Mouse (Mus musculus) hindbrain, embryonic 15.5 days (tissue): ENCODE results near the gene Ak8. TPM values are rescaled to one million over a fixed set of nuclear protein-coding genes. Genes with fewer than 3 reads are reported as not detected.
A peak's percentile ranks its signal among the peaks of the same experiment; 100 is the strongest.

Experiments used
- ATAC-seq: fragments of 200-750 bp; cut with Nextera tagmentation; 2 replicates; pipeline ENCODE4 v1.8.0; 2017; ENCODE audit warnings: low read depth, moderate number of reproducible peaks, moderate TSS enrichment; ENCODE audit not compliant: low FRiP score
- H3K27ac ChIP-seq: fragments of 300-500 bp; sonication (generic); replicated peaks from 2 replicates; pipeline ENCODE4 v1.5.1; 2015; ENCODE audit warnings: mild to moderate bottlenecking, inconsistent platforms
- H3K27me3 ChIP-seq: fragments of 300-500 bp; sonication (generic); 2 replicates; pipeline ENCODE4 v1.6.1; 2015; ENCODE audit warnings: control low read depth, inconsistent platforms
- H3K36me3 ChIP-seq: fragments of 300-500 bp; sonication (generic); 2 replicates; pipeline ENCODE4 v1.6.1; 2015; ENCODE audit warnings: control low read depth, inconsistent platforms
- H3K4me1 ChIP-seq: fragments of 300-500 bp; sonication (generic); replicated peaks from 2 replicates; pipeline ENCODE4 v1.6.1; 2015; ENCODE audit warnings: control low read depth, inconsistent platforms
- H3K4me2 ChIP-seq: fragments of 300-500 bp; sonication (generic); 2 replicates; pipeline ENCODE4 v1.6.1; 2015; ENCODE audit warnings: moderate library complexity, mild to moderate bottlenecking, inconsistent platforms
- H3K4me3 ChIP-seq: fragments of 300-500 bp; sonication (generic); 2 replicates; pipeline ENCODE4 v1.5.1; 2015; ENCODE audit warnings: mild to moderate bottlenecking, inconsistent platforms
- H3K9ac ChIP-seq: fragments of 300-500 bp; sonication (generic); 2 replicates; pipeline ENCODE4 v1.6.1; 2015; ENCODE audit warnings: inconsistent platforms
- H3K9me3 ChIP-seq: fragments of 300-500 bp; sonication (generic); 2 replicates; pipeline ENCODE4 v1.6.1; 2016; ENCODE audit warnings: control low read depth, inconsistent platforms
- WGBS: fragments of 180-500 bp; shearing (Covaris S2); methylation state at CpG from one replicate; pipeline ENCODE4 v1.1.7; 2015; 5-methylcytosine and 5-hydroxymethylcytosine counted together
- polyA plus RNA-seq: library from polyadenylated mRNA; unstranded; fragments of >200 nt; fragmentation: Nextera tagmentation; extraction: Ambion mirVana; gene quantifications from 2 replicates; pipeline ENCODE4 v1.2.1, GENCODE M21; 2015

Ak8 gene
- polyA plus RNA-seq, 1 experiment from 2014 or later, result 1.9 TPM

DNA sequence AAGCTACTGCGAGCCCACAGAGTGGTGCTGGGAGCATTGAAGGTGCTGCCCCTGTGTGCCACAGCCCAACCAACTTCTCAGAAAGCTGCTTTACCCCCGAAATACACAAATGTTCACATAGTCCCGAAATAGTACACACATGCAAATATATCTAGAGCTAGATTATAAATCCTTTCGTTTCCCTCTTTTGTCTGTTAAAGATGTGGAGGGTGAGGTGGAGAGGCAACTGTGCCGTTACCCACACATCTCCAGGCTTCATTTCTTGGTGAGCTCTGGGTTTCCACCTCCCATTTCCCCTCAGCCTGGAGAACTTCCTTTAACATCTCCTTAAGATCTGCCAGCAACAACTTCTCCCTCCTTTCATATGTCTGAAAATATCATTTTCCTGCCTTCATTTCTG is 40.2 kb downstream of the Ak8 start:
- H3K36me3 ChIP-seq, result no peaks in the 10 kb centered on the region
- H3K4me3 ChIP-seq, result no peak overlapping the region
- no peak overlapping the region for H3K4me2 ChIP-seq
- H3K27me3 ChIP-seq, result no peaks in the 10 kb centered on the region
- no peak overlapping the region for H3K9ac ChIP-seq
- H3K27ac ChIP-seq, result no peak overlapping the region
- H3K4me1 ChIP-seq, result no peaks in the 10 kb centered on the region
- H3K9me3 ChIP-seq, result no peaks in the 10 kb centered on the region
- no peak for ATAC-seq
- WGBS, result 87% methylated on average over 5 of the region's 5 CpGs

DNA sequence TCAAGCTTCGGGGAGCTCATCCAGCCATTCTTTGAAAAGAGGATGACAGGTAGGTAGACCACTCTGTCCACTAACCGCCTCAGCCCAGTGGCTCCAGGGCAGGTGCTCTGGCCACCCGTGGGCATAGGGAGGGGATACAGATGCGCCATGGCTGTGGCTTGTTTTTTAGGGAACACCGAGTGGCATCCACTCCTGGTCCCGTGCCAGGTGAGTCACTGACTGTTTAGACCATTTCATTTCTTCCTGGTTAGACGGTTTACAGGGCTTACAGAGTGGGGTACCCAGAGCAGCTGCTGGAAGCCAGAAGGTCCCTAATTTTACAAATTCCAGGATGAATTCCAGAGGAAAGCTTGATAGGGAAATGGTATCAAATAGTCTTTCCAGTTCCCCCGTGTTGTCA is 42.7 kb downstream of the Ak8 start:
- WGBS, result 79% methylated on average over 8 of the region's 8 CpGs
- Histone ChIP-seq H3K9ac (no peak overlapping the region), H3K27ac (no peak overlapping the region)

DNA sequence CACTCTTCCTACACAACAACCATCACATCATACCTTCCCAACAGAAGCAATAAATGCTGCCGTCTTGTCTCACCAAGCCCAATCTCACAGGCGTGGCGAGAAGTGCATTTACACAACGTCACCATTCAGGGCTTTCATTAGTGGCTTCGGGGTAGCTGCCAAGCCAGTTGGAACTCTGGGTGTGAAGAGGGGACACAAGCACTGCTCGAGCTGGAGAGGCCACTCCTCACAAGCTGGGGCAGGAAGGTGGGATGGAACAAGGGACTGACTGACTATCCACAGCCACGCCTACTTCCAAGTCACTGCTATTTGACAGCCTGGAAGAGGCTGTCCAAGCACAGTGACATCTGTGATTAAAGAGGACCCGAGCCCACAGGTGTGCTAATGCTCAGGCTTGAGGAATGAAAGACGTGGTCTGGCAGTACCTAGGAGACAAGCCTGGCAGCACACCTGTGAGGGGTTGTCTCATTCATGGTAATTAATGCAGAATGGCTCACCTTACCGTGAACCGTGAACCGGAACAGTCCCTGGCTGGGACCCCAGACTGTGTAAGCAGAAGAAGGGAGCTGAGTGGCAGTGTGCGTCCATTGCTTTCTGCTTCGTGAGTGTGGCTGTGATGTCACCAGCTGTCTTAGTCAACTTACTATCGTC is 46.8 kb downstream of the Ak8 start:
- Histone ChIP-seq H3K9ac (no peak overlapping the region), H3K27ac (no peak overlapping the region), H3K4me2 (no peak overlapping the region), H3K27me3 (peaks cover 17% of the 10 kb centered on the region; the same call in 1 of the 2 replicates), H3K4me3 (no peak overlapping the region), H3K9me3 (no peaks in the 10 kb centered on the region), H3K4me1 (peaks cover 14% of the 10 kb centered on the region), H3K36me3 (no peaks in the 10 kb centered on the region)
- 81% methylated on average over 15 of the region's 15 CpGs for WGBS
- no peak for ATAC-seq

More for the DNA sequence above, 42.7 kb downstream of the Ak8 start:
- Histone ChIP-seq H3K27me3 (no peaks in the 10 kb centered on the region), H3K4me3 (no peak overlapping the region), H3K36me3 (no peaks in the 10 kb centered on the region), H3K4me2 (no peak overlapping the region), H3K9me3 (no peaks in the 10 kb centered on the region), H3K4me1 (no peaks in the 10 kb centered on the region)
- ATAC-seq, result no peak

DNA sequence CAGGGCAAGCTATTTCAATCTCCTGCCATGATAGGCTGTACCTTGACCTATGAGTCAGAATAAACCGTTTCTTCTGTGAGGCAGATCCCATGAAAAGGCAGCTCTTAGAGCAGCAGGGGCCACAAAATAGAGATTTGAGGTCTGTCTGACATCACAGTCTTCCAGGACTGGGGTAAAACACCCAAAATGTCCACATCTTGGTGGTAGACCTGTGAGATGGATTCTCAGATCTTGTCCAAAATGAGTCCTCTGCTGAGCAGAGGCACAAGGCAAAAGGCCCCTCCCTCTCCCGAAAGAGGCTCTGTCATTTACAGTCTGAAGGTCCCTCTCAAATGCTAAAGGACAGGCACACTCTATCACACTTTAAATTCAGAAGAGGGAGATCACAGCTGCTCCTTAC is 47.7 kb downstream of the Ak8 start:
- Histone ChIP-seq H3K9me3 (no peaks in the 10 kb centered on the region), H3K4me2 (no peak overlapping the region), H3K4me1 (peaks cover 23% of the 10 kb centered on the region), H3K27ac (no peak overlapping the region), H3K9ac (no peak overlapping the region), H3K27me3 (peaks cover 20% of the 10 kb centered on the region; the same call in 1 of the 2 replicates), H3K36me3 (no peaks in the 10 kb centered on the region), H3K4me3 (no peak overlapping the region)
- WGBS, result 93% methylated on average over 2 of the region's 2 CpGs
- no peak for ATAC-seq

DNA sequence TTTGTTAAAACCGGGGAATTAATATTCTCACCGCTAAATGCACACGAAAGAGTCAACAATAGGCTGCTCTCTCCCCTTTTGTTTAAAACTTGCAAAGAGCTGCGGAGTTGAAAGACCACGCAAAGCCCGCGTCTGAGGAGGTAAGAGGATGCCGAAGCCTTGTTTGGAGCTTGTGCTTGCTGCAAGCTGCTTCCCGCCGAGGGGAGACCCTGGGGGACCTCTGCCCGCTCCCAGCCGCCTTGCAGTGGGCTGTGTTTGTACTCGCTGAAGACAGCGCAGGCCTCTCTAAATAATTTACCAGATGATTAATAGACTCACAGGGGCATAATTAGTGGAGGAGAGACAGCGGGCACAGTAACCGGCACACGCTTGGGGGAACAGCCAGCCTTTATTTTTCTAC is 51.2 kb downstream of the Ak8 start:
- Histone ChIP-seq H3K4me3 (peak overlapping the region; percentile 31), H3K36me3 (no peaks in the 10 kb centered on the region), H3K4me2 (peak overlapping the region; percentile 70), H3K9me3 (no peaks in the 10 kb centered on the region), H3K9ac (peak overlapping the region; percentile 18; the same call in 1 of the 2 replicates), H3K27ac (no peak overlapping the region), H3K4me1 (peaks cover 35% of the 10 kb centered on the region), H3K27me3 (peaks cover 42% of the 10 kb centered on the region; the same call in 1 of the 2 replicates)
- no peak for ATAC-seq
- 1% methylated on average over 17 of the region's 17 CpGs for WGBS

DNA sequence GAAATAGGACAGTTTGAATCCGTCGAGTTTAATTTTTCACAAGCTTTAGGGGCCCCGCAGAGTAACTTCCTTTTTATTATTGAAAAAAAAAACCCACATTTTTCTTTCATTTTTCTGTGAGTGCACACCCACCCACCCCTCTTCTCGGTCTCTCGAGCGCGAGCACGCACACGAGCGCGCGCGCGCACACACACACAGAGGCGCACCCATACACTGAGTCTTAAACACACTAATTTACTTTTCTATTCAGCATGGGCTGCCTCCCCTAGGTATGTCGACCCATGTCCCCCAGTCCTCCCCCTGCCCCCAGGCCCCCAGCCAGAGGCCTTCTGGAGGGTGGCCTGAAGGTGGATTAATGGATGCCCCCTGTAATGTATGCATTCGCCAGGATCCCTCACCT is 51.7 kb downstream of the Ak8 start:
- H3K4me3 ChIP-seq, result peak overlapping the region; percentile 31
- WGBS, result 7% methylated on average over 17 of the region's 17 CpGs
- no peak overlapping the region for H3K27ac ChIP-seq
- H3K9me3 ChIP-seq, result no peaks in the 10 kb centered on the region
- H3K27me3 ChIP-seq, result peaks cover 42% of the 10 kb centered on the region; the same call in 1 of the 2 replicates
- H3K36me3 ChIP-seq, result no peaks in the 10 kb centered on the region
- ATAC-seq, result no peak
- H3K4me1 ChIP-seq, result peaks cover 35% of the 10 kb centered on the region
- H3K9ac ChIP-seq, result peak overlapping the region; percentile 18; the same call in 1 of the 2 replicates
- peak overlapping the region; percentile 70 for H3K4me2 ChIP-seq

DNA sequence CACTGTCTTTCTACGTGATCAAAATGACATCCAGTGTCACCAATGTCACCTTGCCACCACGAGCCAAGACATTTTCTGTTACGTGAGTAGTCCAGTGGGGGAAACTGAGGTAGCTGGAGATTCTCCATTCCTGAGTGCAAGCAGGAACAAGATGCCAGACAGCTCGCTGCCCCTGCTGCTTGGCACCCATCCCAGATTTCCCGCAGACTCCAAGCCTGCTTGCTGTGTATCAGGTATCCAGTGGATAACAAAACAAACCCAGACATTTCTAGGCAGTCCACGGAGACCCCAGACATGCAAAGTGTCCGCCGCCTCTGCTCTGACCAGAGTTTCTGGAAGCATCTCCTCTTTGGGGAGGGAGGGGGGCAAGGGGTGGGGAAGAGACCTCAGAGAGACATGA is 52.4 kb downstream of the Ak8 start:
- no peak for ATAC-seq
- peaks cover 42% of the 10 kb centered on the region; the same call in 1 of the 2 replicates for H3K27me3 ChIP-seq
- no peak overlapping the region for H3K27ac ChIP-seq
- no peak overlapping the region for H3K4me2 ChIP-seq
- H3K4me1 ChIP-seq, result peaks cover 35% of the 10 kb centered on the region
- H3K9ac ChIP-seq, result no peak overlapping the region
- H3K4me3 ChIP-seq, result no peak overlapping the region
- WGBS, result 37% methylated on average over 8 of the region's 8 CpGs
- no peaks in the 10 kb centered on the region for H3K36me3 ChIP-seq
- no peaks in the 10 kb centered on the region for H3K9me3 ChIP-seq

DNA sequence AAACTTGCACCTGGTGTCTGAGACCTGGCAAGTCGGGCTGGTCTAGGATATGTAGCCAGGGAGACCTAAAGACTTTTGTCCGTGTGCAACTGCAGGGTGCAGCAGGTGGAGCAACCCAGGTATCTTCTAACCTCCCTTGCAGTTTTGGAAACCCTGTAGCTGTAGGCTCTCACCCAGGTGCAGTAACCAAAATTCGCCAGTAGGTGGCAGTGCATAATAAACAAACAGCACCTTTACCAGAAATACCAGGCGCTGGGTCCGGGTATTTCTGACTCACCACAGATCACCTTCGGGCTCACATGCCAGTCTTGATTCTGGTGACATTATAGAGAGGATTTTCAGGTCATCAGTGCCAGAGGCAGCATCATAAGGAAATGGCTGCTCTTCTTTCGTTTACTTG is 55.5 kb downstream of the Ak8 start:
- WGBS, result 3% methylated on average over 7 of the region's 7 CpGs
- Histone ChIP-seq H3K4me2 (no peak overlapping the region), H3K36me3 (no peaks in the 10 kb centered on the region), H3K9me3 (no peaks in the 10 kb centered on the region), H3K4me3 (no peak overlapping the region), H3K9ac (no peak overlapping the region), H3K27me3 (peaks cover 26% of the 10 kb centered on the region; the same call in 1 of the 2 replicates), H3K27ac (no peak overlapping the region), H3K4me1 (peaks cover 35% of the 10 kb centered on the region)
- ATAC-seq, result no peak

DNA sequence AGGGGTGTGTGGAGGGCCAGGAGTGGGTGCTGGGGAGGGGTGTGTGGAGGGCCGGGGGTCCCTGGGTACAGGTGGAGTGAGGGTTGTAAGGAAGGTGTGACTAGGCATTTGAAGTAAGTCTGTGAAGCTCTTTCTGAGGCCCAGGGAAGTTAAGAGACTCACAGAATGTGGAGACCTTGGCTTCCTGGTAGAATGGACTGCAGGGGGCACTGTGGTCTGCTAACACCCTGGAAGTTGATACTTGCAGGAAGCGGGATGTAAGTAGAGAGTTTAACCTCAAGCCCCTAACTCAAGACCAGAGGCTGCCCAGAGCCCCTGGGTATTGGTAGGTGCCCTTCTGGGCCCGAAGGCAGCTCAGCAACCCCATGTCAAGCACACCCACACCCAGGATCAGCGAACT is 56.2 kb downstream of the Ak8 start:
- H3K4me1 ChIP-seq, result peaks cover 27% of the 10 kb centered on the region
- ATAC-seq, result no peak

DNA sequence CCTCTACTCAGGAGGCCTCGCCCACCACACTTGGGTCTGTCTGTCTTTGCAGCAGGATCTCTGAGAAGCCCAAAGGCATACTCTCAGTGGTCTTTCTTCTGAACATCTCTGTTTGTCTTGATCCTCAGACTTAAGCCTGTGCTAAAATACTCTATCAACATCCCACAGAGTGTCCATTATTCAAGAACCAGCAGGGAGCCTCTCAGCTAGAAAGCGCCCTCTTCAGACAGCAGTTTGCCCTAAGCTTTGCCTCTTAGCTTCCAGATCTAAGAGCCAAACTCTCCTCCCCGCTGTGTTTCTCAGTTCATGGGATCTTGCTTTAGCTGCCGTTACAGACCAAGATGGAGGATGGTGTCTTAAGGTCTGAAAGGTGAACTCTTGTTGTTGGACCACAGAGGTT is 59.5 kb downstream of the Ak8 start:
- WGBS, result 33% methylated on average over 4 of the region's 4 CpGs
- no peak for ATAC-seq

More for the DNA sequence above, 56.2 kb downstream of the Ak8 start:
- WGBS, result 41% methylated on average over 4 of the region's 4 CpGs
- H3K9ac ChIP-seq, result no peak overlapping the region
- no peak overlapping the region for H3K4me3 ChIP-seq
- H3K9me3 ChIP-seq, result no peaks in the 10 kb centered on the region
- peaks cover 25% of the 10 kb centered on the region; the same call in 1 of the 2 replicates for H3K27me3 ChIP-seq
- no peaks in the 10 kb centered on the region for H3K36me3 ChIP-seq
- H3K4me2 ChIP-seq, result no peak overlapping the region
- no peak overlapping the region for H3K27ac ChIP-seq

DNA sequence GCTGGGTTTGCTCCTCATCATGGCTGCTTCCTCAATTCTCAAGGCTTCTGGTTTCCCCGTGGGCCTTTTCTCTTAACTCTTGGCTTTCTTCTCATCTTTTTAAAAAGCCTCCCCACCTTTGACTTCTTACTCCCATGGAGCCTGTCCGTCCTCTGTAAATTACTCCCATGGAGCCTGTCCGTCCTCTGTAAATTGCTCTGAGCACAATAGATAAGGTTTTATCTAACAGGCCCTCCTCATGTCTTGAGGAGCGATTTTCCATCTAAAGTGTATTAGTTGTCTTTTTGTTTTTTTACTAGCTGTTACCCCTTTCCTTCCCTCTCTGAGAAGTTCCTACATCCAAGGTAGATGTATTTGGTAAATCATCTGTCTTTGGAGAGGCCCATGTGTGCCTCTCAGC is 66.6 kb downstream of the Ak8 start:
- Histone ChIP-seq H3K4me2 (no peak overlapping the region), H3K9me3 (no peaks in the 10 kb centered on the region), H3K27me3 (no peaks in the 10 kb centered on the region), H3K4me1 (0 out of 2 replicates have a peak, but pooled peaks cover 6% of the 10 kb centered on the region), H3K36me3 (no peaks in the 10 kb centered on the region), H3K27ac (no peak overlapping the region), H3K9ac (no peak overlapping the region), H3K4me3 (no peak overlapping the region)
- WGBS, result 90% methylated on average over 4 of the region's 4 CpGs
- no peak for ATAC-seq

More for the DNA sequence above, 59.5 kb downstream of the Ak8 start:
- H3K27me3 ChIP-seq, result peaks cover 9% of the 10 kb centered on the region; the same call in 1 of the 2 replicates
- no peaks in the 10 kb centered on the region for H3K9me3 ChIP-seq
- no peak overlapping the region for H3K4me3 ChIP-seq
- no peak overlapping the region for H3K4me2 ChIP-seq
- H3K4me1 ChIP-seq, result peaks cover 6% of the 10 kb centered on the region
- no peak overlapping the region for H3K9ac ChIP-seq
- no peaks in the 10 kb centered on the region for H3K36me3 ChIP-seq
- no peak overlapping the region for H3K27ac ChIP-seq

DNA sequence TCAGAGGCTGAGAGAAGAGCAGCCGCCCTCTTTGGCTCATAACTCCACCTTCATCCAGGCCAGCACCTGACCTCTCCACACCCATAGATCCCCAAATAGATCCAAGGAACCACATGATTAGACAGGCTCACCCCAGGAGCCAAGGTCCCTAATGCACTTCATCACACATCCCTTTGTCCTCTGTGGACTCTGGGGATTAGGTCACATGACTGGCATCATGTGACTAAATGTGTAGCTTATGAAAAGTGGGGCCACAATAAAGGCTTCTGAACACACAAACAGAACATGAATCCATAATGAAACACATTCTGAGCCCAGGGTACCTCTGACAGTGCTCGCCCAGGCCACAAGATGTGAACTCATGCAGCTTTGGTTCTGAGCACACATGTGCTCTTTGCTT is 67.1 kb downstream of the Ak8 start:
- H3K27me3 ChIP-seq, result no peaks in the 10 kb centered on the region
- no peak overlapping the region for H3K4me2 ChIP-seq
- no peaks in the 10 kb centered on the region for H3K36me3 ChIP-seq
- ATAC-seq, result no peak
- no peak overlapping the region for H3K4me3 ChIP-seq
- no peaks in the 10 kb centered on the region for H3K9me3 ChIP-seq
- WGBS, result 81% methylated on average over 2 of the region's 2 CpGs
- no peak overlapping the region for H3K27ac ChIP-seq
- no peak overlapping the region for H3K9ac ChIP-seq
- H3K4me1 ChIP-seq, result 0 out of 2 replicates have a peak, but pooled peaks cover 6% of the 10 kb centered on the region

DNA sequence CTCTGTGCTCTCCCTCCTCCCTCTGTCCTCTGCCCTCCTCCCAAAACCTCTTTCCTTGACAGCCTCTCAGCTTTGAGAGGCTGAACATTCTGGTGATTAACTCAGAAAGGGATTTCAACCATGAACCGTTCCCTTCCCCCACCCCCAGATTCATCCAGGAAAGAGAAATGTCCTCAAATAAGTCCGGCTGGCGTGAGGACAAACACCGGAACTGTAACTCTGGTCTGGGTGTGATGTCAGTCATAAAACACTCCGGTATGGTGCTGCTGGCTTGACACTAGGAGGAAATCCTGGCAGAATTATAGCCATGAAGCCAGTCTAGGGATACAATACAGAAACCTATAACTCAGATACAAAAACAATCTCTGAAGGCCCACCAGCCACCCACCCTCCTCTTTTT is 70.7 kb downstream of the Ak8 start:
- H3K4me1 ChIP-seq, result peaks cover 11% of the 10 kb centered on the region; the same call in 1 of the 2 replicates
- no peak overlapping the region for H3K4me2 ChIP-seq
- H3K9me3 ChIP-seq, result no peaks in the 10 kb centered on the region
- ATAC-seq, result no peak
- H3K27me3 ChIP-seq, result no peaks in the 10 kb centered on the region
- H3K4me3 ChIP-seq, result no peak overlapping the region
- H3K36me3 ChIP-seq, result no peaks in the 10 kb centered on the region
- WGBS, result 46% methylated on average over 5 of the region's 5 CpGs
- H3K9ac ChIP-seq, result no peak overlapping the region
- H3K27ac ChIP-seq, result no peak overlapping the region
